Mouse (Mus musculus): ENCODE measurements around the gene Hipk2.

DNA sequence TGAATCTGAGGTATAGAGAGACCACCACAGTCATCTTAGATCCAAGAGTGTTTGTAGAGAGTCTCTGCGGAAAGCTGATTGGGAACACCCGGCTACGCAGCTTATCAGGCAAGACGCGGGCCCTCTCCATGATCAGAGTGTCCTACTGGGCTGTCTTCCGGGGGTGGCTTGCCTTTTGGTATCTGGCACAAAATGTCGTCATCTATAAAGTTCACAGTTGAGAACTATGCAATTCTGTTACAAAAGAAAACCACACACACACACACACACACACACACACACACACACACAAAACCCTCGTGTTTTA, 45.8 kb upstream of the Hipk2 start:
- TF ChIP-seq CTCF (IDR thresholded peaks at IDR 0.05; ENCODE audit: low read depth) (no peak), EP300 (optimal IDR thresholded peaks at IDR 0.05) (no peak)
